ENCODE assay signal across 20 mouse cellular contexts in the genomic region with DNA sequence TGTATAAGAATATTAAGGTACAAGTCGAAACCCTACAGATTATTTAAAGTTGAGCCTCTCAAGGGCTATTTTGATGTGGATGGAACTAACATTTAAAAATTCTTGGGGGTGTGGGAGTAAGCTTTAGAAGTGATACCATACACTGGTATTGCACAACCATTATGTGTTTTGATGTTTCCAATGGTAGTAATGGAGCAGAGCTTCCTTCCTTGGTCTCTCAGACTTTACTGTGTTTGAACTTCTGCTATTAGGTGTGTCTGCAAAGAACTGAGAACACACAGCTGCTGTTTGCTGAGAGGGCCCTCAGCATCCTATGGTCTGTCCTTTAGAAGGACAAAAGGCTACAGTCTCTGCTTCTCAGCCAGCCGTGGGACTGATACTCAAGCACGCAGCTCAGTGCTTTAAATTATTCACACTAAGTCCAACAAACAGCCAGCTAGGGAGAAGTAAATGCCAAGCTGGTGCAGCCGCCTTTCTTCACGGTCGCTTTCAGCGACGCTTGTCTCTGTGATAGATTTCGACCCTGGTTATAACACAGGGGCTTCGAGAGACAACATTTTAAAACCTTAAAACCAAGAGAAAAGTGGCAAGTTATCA.
DNase-seq lines count a peak whose midpoint lies in the region; ATAC-seq and TF ChIP-seq lines count a peak whose summit lies in the region.
"Had no signal": no experiment of that assay in that cellular context is flagged by ENCODE, and none has a peak within 500 bp of the region (broad histone marks: within the 10 kb centered on the region; RNA-seq: fewer than 3 reads in every experiment).

No protein-coding gene starts in this region.

- no peak overlapping the region for H3K9ac ChIP-seq in midbrain, embryonic 14.5 days (replicated peaks; ENCODE audit: low read length)
- H3K9ac ChIP-seq in midbrain, postnatal 0 days (replicated peaks; ENCODE audit: low read length, poor library complexity, severe bottlenecking): no peak overlapping the region
- no peak overlapping the region for H3K9ac ChIP-seq in limb, embryonic 12.5 days (replicated peaks)
- H3K9ac ChIP-seq: hindbrain, embryonic 12.5 days had no signal

- TF ChIP-seq CTCF in gastrocnemius, adult 2 months (IDR thresholded peaks at IDR 0.05): no peak
- no peak for TF ChIP-seq CTCF in midbrain, postnatal 0 days (IDR thresholded peaks at IDR 0.05)

- no peak for ATAC-seq in midbrain, embryonic 14.5 days (ENCODE audit: low FRiP score, low TSS enrichment)
- ATAC-seq in midbrain, postnatal 0 days (ENCODE audit: low FRiP score): no peak
- no peak for ATAC-seq in limb, embryonic 12.5 days (ENCODE audit: insufficient number of reproducible peaks, insufficient read depth, low FRiP score, low TSS enrichment, low read depth)
- ATAC-seq: activated CD4-positive, CD25-positive, alpha-beta regulatory T cell, adult 4 months; intestine, embryonic 16.5 days; lung, postnatal 0 days had no signal

- H3K4me3 ChIP-seq in gastrocnemius, adult 2 months: no peak overlapping the region
- H3K4me3 ChIP-seq in midbrain, embryonic 14.5 days (replicated peaks; ENCODE audit: low read depth, low read length): no peak overlapping the region
- H3K4me3 ChIP-seq in midbrain, postnatal 0 days (ENCODE audit: low read depth, low read length): no peak overlapping the region
- no peak overlapping the region for H3K4me3 ChIP-seq in limb, embryonic 12.5 days (replicated peaks)
- H3K4me3 ChIP-seq: heart, embryonic 10.5 days; hindbrain, embryonic 12.5 days had no signal

- WGBS in midbrain, embryonic 14.5 days: 55% methylated on average over 10 of the region's 10 CpGs
- 45% methylated on average over 10 of the region's 10 CpGs for whole genome bisulfite sequencing in midbrain, postnatal 0 days
- 54% methylated on average over 10 of the region's 10 CpGs for WGBS in limb, embryonic 12.5 days

- H3K36me3 ChIP-seq in midbrain, embryonic 14.5 days (ENCODE audit: control insufficient read depth, insufficient read depth, low read length): no peaks in the 10 kb centered on the region
- no peaks in the 10 kb centered on the region for H3K36me3 ChIP-seq in midbrain, postnatal 0 days (ENCODE audit: insufficient read depth, low read length)
- H3K36me3 ChIP-seq in limb, embryonic 12.5 days: no peaks in the 10 kb centered on the region
- H3K36me3 ChIP-seq: G1E; heart, embryonic 10.5 days; hindbrain, embryonic 12.5 days had no signal

- no peak overlapping the region for H3K4me2 ChIP-seq in midbrain, embryonic 14.5 days (ENCODE audit: low read length)
- no peak overlapping the region for H3K4me2 ChIP-seq in midbrain, postnatal 0 days (ENCODE audit: low read depth, low read length, poor library complexity, severe bottlenecking)
- H3K4me2 ChIP-seq in limb, embryonic 12.5 days: no peak overlapping the region
- H3K4me2 ChIP-seq: hindbrain, embryonic 12.5 days had no signal

- peaks cover 3% of the 10 kb centered on the region; the same call in 1 of the 2 replicates for H3K9me3 ChIP-seq in midbrain, embryonic 14.5 days (ENCODE audit: control insufficient read depth, low read length)
- no peaks in the 10 kb centered on the region for H3K9me3 ChIP-seq in midbrain, postnatal 0 days (ENCODE audit: low read length)
- H3K9me3 ChIP-seq in limb, embryonic 12.5 days: no peaks in the 10 kb centered on the region
- H3K9me3 ChIP-seq: heart, embryonic 10.5 days; hindbrain, embryonic 12.5 days had no signal

- DNase-seq in gastrocnemius, adult 2 months: no peak
- DNase-seq in gastrocnemius, adult 8-10 months (ENCODE audit: low spot score in 2 of 2): no peak
- DNase-seq in midbrain, embryonic 14.5 days: peak; percentile 42
- DNase-seq in midbrain, postnatal 0 days (ENCODE audit: low spot score): no peak
- peak; percentile 20 for DNase-seq in retina, embryonic 14.5 days (ENCODE audit: low spot score)
- no peak for DNase-seq in cerebellum, postnatal 10 days
- no peak for DNase-seq in cerebellum, adult 18-20 months
- DNase-seq: adrenal gland, postnatal 14 days; cerebellum, adult 11-12 months; gastrocnemius, postnatal 14 days; liver; right cerebral cortex, postnatal 4 days had no signal

- peak overlapping the region; percentile 59; the same call in 1 of the 2 replicates for H3K27ac ChIP-seq in gastrocnemius, adult 2 months
- no peak overlapping the region for H3K27ac ChIP-seq in midbrain, embryonic 14.5 days (replicated peaks; ENCODE audit: low read depth, low read length)
- no peak overlapping the region; the same call in 1 of the 2 replicates for H3K27ac ChIP-seq in midbrain, postnatal 0 days (ENCODE audit: low read depth, low read length)
- H3K27ac ChIP-seq in limb, embryonic 12.5 days: 0 out of 2 replicates have a peak overlapping the region, but pooled peaks have one; percentile 18
- H3K27ac ChIP-seq: heart, embryonic 10.5 days; hindbrain, embryonic 12.5 days; kidney, postnatal 0 days had no signal

- intact Hi-C loops in gastrocnemius, adult 2 months (cut with DNase I): no loop called here

- no peaks in the 10 kb centered on the region for H3K4me1 ChIP-seq in midbrain, embryonic 14.5 days (ENCODE audit: control insufficient read depth, insufficient read depth, low read length)
- no peaks in the 10 kb centered on the region; the same call in 1 of the 2 replicates for H3K4me1 ChIP-seq in midbrain, postnatal 0 days (ENCODE audit: insufficient read depth, low read length)
- H3K4me1 ChIP-seq in limb, embryonic 12.5 days (replicated peaks): peaks cover 30% of the 10 kb centered on the region

- no peaks in the 10 kb centered on the region for H3K27me3 ChIP-seq in midbrain, embryonic 14.5 days (ENCODE audit: control insufficient read depth, insufficient read depth, low read length)
- H3K27me3 ChIP-seq in midbrain, postnatal 0 days (ENCODE audit: insufficient read depth, low read length): no peaks in the 10 kb centered on the region
- H3K27me3 ChIP-seq in limb, embryonic 12.5 days: no peaks in the 10 kb centered on the region
- H3K27me3 ChIP-seq: hindbrain, embryonic 12.5 days had no signal

Comparison
In these comparisons a context has a peak if more than half of its experiments do, and no peak if none do; other contexts are left out.
1. DNase-seq: peak in midbrain, embryonic 14.5 days (single experiment) and retina, embryonic 14.5 days (single experiment); none in gastrocnemius, adult 2 months (single experiment), gastrocnemius, adult 8-10 months (0 of 2), midbrain, postnatal 0 days (single experiment), cerebellum, postnatal 10 days (0 of 2) and cerebellum, adult 18-20 months (0 of 2).
2. H3K27ac ChIP-seq: peak in gastrocnemius, adult 2 months (single experiment) and limb, embryonic 12.5 days (single experiment); none in midbrain, embryonic 14.5 days (single experiment) and midbrain, postnatal 0 days (single experiment).